Mouse (Mus musculus) liver, embryonic 13.5 days (tissue): ENCODE measurements around the gene Iqcf1. TPM values are rescaled to one million over a fixed set of nuclear protein-coding genes. Genes with fewer than 3 reads are reported as not detected.
A peak's percentile ranks its signal among the peaks of the same experiment; 100 is the strongest.

Experiments used
- ATAC-seq: fragments of 200-750 bp; cut with Nextera tagmentation; 2 replicates; pipeline ENCODE4 v1.8.0; 2017; ENCODE audit warnings: low read depth, mild to moderate bottlenecking, moderate number of reproducible peaks, moderate library complexity
- DNase-seq: peaks from one replicate; pipeline ENCODE4 v3.0.0; 2022
- H3K27ac ChIP-seq: fragments of 300-500 bp; sonication (generic); 2 replicates; pipeline ENCODE4 v1.5.1; 2015; ENCODE audit warnings: moderate library complexity, mild to moderate bottlenecking, inconsistent platforms
- H3K27me3 ChIP-seq: fragments of 300-500 bp; sonication (generic); 2 replicates; pipeline ENCODE4 v1.6.1; 2015; ENCODE audit warnings: mild to moderate bottlenecking, inconsistent platforms
- H3K36me3 ChIP-seq: fragments of 300-500 bp; sonication (generic); 2 replicates; pipeline ENCODE4 v1.6.1; 2015; ENCODE audit warnings: mild to moderate bottlenecking, inconsistent platforms
- H3K4me1 ChIP-seq: fragments of 300-500 bp; sonication (generic); replicated peaks from 2 replicates; pipeline ENCODE4 v1.6.1; 2015; ENCODE audit warnings: inconsistent platforms
- H3K4me2 ChIP-seq: fragments of 300-500 bp; sonication (generic); 2 replicates; pipeline ENCODE4 v1.6.1; 2015; ENCODE audit warnings: inconsistent platforms, mild to moderate bottlenecking, moderate library complexity
- H3K4me3 ChIP-seq: fragments of 300-500 bp; sonication (generic); replicated peaks from 2 replicates; pipeline ENCODE4 v1.5.1; 2015; ENCODE audit warnings: mild to moderate bottlenecking, inconsistent platforms
- H3K9ac ChIP-seq: fragments of 300-500 bp; sonication (generic); 2 replicates; pipeline ENCODE4 v1.6.1; 2015; ENCODE audit warnings: mild to moderate bottlenecking, inconsistent platforms
- H3K9me3 ChIP-seq: fragments of 300-500 bp; sonication (generic); replicated peaks from 2 replicates; pipeline ENCODE4 v1.6.1; 2016; ENCODE audit warnings: inconsistent platforms
- WGBS: fragments of 180-500 bp; shearing (Covaris S2); methylation state at CpG from one replicate; pipeline ENCODE4 v1.1.7; 2015; ENCODE audit not compliant: insufficient replicate concordance; 5-methylcytosine and 5-hydroxymethylcytosine counted together
- polyA plus RNA-seq: library from polyadenylated mRNA; unstranded; fragments of >200 nt; fragmentation: Nextera tagmentation; extraction: Ambion mirVana; gene quantifications from 2 replicates; pipeline ENCODE4 v1.2.1, GENCODE M21; 2015

The Iqcf1 gene
- polyA plus RNA-seq, 1 experiment from 2014 or later: not detected

DNA sequence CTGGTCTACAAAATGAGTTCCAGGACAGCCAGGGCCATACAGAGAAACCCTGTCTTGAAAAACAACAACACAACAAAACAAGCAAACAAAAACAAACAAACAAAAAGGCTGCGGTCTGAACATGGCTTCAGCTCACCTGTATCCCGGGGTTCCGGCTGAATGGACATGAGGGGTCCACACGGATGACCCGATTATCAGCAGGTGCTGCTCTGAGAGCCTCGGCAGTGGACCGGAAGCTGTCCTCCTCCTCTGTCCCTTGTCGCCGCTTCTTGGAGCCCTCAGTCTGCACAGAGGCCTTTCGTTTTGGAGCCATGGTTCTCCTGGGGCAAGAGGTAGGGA is 24.1 kb upstream of the Iqcf1 start, which contains the start of gene Rrp9:
Gene Rrp9 (plus strand): TSS at position 301 of the 339 bp plus-strand sequence.
- Histone ChIP-seq H3K9ac (peak within 1 kb of the TSS; percentile 15; the same call in 1 of the 2 replicates), H3K4me2 (peak within 1 kb of the TSS; percentile 98), H3K27ac (0 out of 2 replicates have a peak within 1 kb of the TSS, but pooled peaks have one; percentile 35), H3K27me3 (no peaks in the 10 kb centered on the region), H3K36me3 (peaks cover 13% of the 10 kb centered on the region), H3K4me3 (peak within 1 kb of the TSS; percentile 9; the same call in 1 of the 2 replicates), H3K9me3 (no peaks in the 10 kb centered on the region), H3K4me1 (peaks cover 51% of the 10 kb centered on the region)
- WGBS: 73% methylated on average over 10 of the region's 10 CpGs
- no peak for ATAC-seq
- no peak for DNase-seq

DNA sequence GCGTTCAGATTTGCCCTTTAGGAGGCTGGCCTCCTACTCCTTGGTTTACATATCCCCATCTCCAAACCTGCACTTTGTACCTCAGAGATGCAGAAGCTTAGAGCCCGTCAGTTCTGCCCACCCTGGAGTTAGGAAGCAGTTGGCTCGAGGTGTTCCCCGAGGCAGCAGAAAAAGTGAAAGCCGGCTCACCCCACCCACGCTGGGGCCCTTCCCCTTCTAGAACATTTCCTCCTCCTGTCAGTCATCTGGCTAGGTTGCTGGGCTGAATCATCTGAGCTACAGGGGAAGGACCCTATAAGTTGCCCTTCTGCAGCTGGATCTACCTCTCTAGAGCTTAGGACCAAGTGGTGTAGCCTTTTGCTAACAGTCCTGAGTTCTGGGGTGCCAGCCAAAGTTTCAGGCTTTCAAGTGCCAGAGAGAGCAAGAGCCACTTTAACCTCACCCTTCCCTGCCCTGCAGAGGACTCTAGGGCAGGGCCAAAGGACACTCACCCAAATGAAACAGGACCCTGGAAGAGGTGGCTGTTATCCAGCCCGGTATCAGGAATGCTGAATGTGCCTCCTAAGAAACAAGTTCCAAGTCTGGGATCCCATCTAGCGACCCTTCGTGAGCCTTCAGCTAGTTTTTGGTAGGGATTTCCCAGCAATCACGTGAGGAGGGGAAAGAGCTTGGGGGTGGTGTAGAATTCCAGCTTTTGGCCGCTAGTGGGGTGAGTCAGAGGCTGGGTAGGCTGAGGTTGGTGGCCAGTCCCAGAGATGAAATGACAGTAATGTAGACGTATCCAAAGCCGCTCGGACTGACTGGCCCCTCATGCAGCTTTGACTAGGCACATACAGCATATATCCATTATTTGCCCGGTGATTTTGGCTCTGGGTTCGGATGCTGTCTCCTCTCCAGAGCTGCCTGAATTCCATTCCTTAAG is 23.5 kb upstream of the Iqcf1 start:
- H3K9ac ChIP-seq: peak overlapping the region; percentile 15; the same call in 1 of the 2 replicates
- ATAC-seq (0 out of 2 replicates have a peak, but pooled peaks have one; percentile 1), DNase-seq (peak; percentile 20)
- H3K4me1 ChIP-seq: peaks cover 51% of the 10 kb centered on the region
- WGBS: 17% methylated on average over 16 of the region's 16 CpGs
- peak overlapping the region; percentile 9; the same call in 1 of the 2 replicates for H3K4me3 ChIP-seq
- H3K27me3 ChIP-seq: no peaks in the 10 kb centered on the region
- H3K9me3 ChIP-seq: no peaks in the 10 kb centered on the region
- peaks cover 19% of the 10 kb centered on the region for H3K36me3 ChIP-seq
- 0 out of 2 replicates have a peak overlapping the region, but pooled peaks have one; percentile 35 for H3K27ac ChIP-seq
- H3K4me2 ChIP-seq: peak overlapping the region; percentile 98

DNA sequence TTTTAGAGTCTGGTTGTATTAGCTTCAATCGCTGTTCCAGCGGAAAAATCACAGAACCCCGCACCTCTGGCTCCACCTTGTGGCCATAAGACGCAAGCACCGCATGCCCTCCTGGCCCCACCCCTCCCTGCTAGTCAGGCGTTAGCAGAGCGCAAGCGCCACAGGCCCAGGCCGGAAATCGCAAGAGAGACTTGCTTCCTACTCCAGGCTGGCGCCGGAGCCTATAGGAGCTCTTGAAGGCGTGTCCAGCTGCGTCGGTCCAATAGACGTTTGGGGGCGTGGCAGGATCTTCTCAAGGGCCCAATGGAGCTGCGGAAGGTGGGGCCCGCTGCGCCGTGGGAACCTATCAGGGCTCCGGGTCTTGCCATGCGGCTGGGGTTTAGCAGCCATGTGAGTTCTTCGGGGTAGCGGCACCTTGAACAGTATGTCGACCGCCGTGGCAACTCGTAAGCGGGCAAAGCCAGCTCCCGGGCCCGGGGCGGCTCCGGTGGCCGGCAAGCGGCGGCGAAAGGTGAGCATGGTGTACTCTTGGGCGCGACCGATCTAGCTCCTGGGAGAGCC is 22.8 kb upstream of the Iqcf1 start, which contains the start of gene Parp3:
Gene Parp3 (minus strand): TSS at position 26 of the 561 bp plus-strand sequence.
- Histone ChIP-seq H3K4me3 (peak within 1 kb of the TSS; percentile 75), H3K4me1 (peaks cover 51% of the 10 kb centered on the region), H3K9ac (peak within 1 kb of the TSS; percentile 73), H3K4me2 (peak within 1 kb of the TSS; percentile 98), H3K27me3 (no peaks in the 10 kb centered on the region), H3K27ac (0 out of 2 replicates have a peak within 1 kb of the TSS, but pooled peaks have one; percentile 35), H3K36me3 (peaks cover 25% of the 10 kb centered on the region), H3K9me3 (no peaks in the 10 kb centered on the region)
- DNase-seq (peak; percentile 99), ATAC-seq (peak; percentile 98)
- 0% methylated on average over 41 of the region's 41 CpGs for WGBS

- DNase-seq (no peak), ATAC-seq (no peak)
- Histone ChIP-seq H3K9ac (peak overlapping the region; percentile 73), H3K4me1 (peaks cover 51% of the 10 kb centered on the region), H3K27me3 (no peaks in the 10 kb centered on the region), H3K36me3 (peaks cover 29% of the 10 kb centered on the region), H3K4me2 (peak overlapping the region; percentile 98), H3K27ac (no peak overlapping the region), H3K9me3 (no peaks in the 10 kb centered on the region), H3K4me3 (peak overlapping the region; percentile 75)
- under 1% methylated on average over 16 of the region's 16 CpGs for whole genome bisulfite sequencing
Measured at GRCm38 (mm10) chr9:106477649-106478048, 22.1 kb upstream of the Iqcf1 start.

DNA sequence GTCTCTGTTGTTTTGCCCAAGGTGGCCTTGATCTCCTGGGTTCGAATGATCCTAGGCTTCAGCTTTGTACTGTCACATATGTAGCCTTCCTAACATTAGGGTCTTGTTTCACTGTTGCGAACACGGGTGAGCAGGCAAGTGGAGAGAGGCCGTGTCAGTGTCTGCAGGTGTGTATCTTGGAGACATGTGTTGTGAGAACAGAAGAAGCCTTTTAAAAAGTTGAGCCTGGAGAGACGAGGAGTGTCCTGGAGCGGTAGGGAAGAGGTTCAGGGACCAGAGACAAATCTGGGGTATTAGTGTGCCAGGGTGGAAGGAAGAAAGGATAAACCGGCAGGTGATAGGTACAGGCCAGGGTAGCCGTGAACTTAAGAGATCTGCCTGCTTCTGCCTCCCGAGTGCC is 21.7 kb upstream of the Iqcf1 start:
- Histone ChIP-seq H3K27me3 (no peaks in the 10 kb centered on the region), H3K9me3 (no peaks in the 10 kb centered on the region), H3K4me1 (peaks cover 51% of the 10 kb centered on the region), H3K4me3 (peak overlapping the region; percentile 75), H3K9ac (peak overlapping the region; percentile 73), H3K27ac (no peak overlapping the region), H3K36me3 (peaks cover 33% of the 10 kb centered on the region), H3K4me2 (peak overlapping the region; percentile 98)
- 62% methylated on average over 9 of the region's 9 CpGs for WGBS
- no peak for ATAC-seq
- DNase-seq: no peak

GRCm38 (mm10) chr9:106480541-106480940 is 19.2 kb upstream of the Iqcf1 start:
- WGBS: 70% methylated on average over 7 of the region's 7 CpGs
- H3K27me3 ChIP-seq: no peaks in the 10 kb centered on the region
- H3K9me3 ChIP-seq: no peaks in the 10 kb centered on the region
- H3K9ac ChIP-seq: no peak overlapping the region
- DNase-seq: no peak
- peaks cover 57% of the 10 kb centered on the region for H3K36me3 ChIP-seq
- H3K4me1 ChIP-seq: peaks cover 35% of the 10 kb centered on the region
- H3K4me2 ChIP-seq: no peak overlapping the region
- H3K27ac ChIP-seq: no peak overlapping the region
- no peak for ATAC-seq
- no peak overlapping the region for H3K4me3 ChIP-seq

DNA sequence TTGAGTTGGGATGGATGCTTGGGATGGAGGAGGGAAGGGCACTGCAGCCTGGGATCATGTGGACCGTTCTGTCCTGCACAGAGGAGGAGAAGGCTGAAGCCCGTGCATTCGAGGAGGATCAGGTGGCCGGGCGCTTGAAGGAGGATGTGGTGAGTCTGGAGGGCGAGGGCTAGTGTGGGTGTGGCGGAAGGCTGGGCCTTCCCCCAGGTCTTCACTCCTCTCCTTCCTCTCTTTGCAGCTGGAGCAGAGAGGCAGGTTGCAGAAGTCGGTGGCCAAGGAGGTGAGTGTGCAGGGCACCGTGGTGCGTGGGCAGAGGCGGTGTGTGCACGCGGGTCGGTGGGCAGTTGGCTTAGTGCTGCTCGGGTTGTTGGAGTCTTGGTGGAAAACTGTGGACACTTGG is 18.7 kb upstream of the Iqcf1 start:
- no peak overlapping the region for H3K4me2 ChIP-seq
- ATAC-seq (no peak), DNase-seq (no peak)
- peaks cover 30% of the 10 kb centered on the region for H3K4me1 ChIP-seq
- H3K27me3 ChIP-seq: no peaks in the 10 kb centered on the region
- H3K27ac ChIP-seq: no peak overlapping the region
- 77% methylated on average over 15 of the region's 15 CpGs for WGBS
- H3K9ac ChIP-seq: no peak overlapping the region
- no peaks in the 10 kb centered on the region for H3K9me3 ChIP-seq
- no peak overlapping the region for H3K4me3 ChIP-seq
- H3K36me3 ChIP-seq: peaks cover 63% of the 10 kb centered on the region

GRCm38 (mm10) chr9:106481676-106482075 is 18.1 kb upstream of the Iqcf1 start:
- WGBS: 81% methylated on average over 13 of the region's 13 CpGs
- no peak for ATAC-seq
- Histone ChIP-seq H3K9me3 (no peaks in the 10 kb centered on the region), H3K27me3 (no peaks in the 10 kb centered on the region), H3K4me2 (no peak overlapping the region), H3K27ac (no peak overlapping the region), H3K4me3 (no peak overlapping the region), H3K36me3 (peaks cover 64% of the 10 kb centered on the region), H3K4me1 (peaks cover 24% of the 10 kb centered on the region), H3K9ac (no peak overlapping the region)
- no peak for DNase-seq

DNA sequence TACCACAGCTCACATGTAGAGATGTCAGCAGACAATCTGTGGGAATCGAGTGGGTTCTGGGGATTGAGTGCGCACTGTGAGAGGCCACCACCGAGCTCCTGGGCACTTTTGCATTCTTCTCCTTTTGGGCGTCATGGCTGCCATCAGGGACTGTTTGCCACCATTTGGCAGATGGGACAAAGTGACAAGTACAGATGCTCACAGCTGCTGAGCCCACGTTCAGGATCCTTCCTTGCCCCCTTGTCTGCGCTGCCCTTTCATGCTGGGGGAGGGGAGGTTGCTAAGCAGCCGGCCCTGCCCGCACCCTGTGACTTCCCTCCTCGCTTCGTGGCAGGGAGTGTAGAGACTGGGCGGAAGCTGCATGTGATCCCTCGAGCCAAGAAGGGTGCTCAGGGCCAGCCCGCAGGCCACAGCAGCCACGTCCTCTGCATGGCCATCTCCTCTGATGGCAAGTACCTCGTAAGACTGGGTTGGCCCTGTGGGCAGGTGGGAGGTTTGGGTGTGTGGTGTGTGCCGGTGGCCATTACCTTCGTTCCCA is 17.1 kb upstream of the Iqcf1 start:
- Histone ChIP-seq H3K9ac (no peak overlapping the region), H3K4me1 (peaks cover 17% of the 10 kb centered on the region), H3K4me2 (no peak overlapping the region), H3K27me3 (no peaks in the 10 kb centered on the region), H3K4me3 (no peak overlapping the region), H3K27ac (no peak overlapping the region), H3K36me3 (peaks cover 64% of the 10 kb centered on the region), H3K9me3 (no peaks in the 10 kb centered on the region)
- 80% methylated on average over 17 of the region's 17 CpGs for WGBS
- no peak for DNase-seq
- no peak for ATAC-seq

DNA sequence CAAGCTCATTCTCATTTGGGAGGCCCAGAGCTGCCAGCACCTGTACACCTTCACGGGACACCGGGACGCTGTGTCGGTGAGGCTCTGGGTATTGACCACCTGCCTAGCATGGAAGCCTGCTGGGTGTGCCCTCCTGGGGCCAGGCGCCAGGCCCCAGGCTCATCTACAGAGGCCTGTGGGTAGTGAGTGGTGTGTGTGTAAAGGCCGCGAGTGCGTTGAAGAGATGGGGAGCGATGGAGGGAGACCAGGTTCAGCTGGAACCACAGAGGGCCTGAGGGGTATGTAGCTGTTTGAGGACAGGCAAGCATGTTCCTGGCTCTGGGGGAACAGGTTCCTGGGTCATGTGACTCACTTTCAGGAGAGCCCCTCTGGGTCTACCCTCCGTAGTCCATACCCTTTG is 16.6 kb upstream of the Iqcf1 start:
- no peaks in the 10 kb centered on the region for H3K9me3 ChIP-seq
- no peak overlapping the region for H3K9ac ChIP-seq
- H3K27me3 ChIP-seq: no peaks in the 10 kb centered on the region
- DNase-seq (no peak), ATAC-seq (no peak; the same call in 1 of the 2 replicates)
- peaks cover 13% of the 10 kb centered on the region for H3K4me1 ChIP-seq
- 91% methylated on average over 10 of the region's 10 CpGs for WGBS
- H3K36me3 ChIP-seq: peaks cover 64% of the 10 kb centered on the region
- H3K27ac ChIP-seq: no peak overlapping the region
- no peak overlapping the region for H3K4me2 ChIP-seq
- H3K4me3 ChIP-seq: no peak overlapping the region

GRCm38 (mm10) chr9:106483606-106484005 is 16.2 kb upstream of the Iqcf1 start:
- DNase-seq: no peak
- Histone ChIP-seq H3K27ac (no peak overlapping the region), H3K9me3 (no peaks in the 10 kb centered on the region), H3K4me2 (no peak overlapping the region), H3K4me3 (no peak overlapping the region), H3K27me3 (no peaks in the 10 kb centered on the region), H3K4me1 (peaks cover 8% of the 10 kb centered on the region), H3K9ac (no peak overlapping the region), H3K36me3 (peaks cover 64% of the 10 kb centered on the region)
- ATAC-seq: 0 out of 2 replicates have a peak, but pooled peaks have one; percentile 11
- WGBS: 88% methylated on average over 17 of the region's 17 CpGs
